Mouse (Mus musculus) brain, embryonic 18.5 days (tissue): ENCODE data around the gene Zbtb7a.

Source experiments
- DNase-seq: peaks from one replicate; pipeline ENCODE4 v3.0.0-alpha.2; 2012; ENCODE audit warnings: low read depth, low spot score

Gene Zbtb7a

GRCm38 (mm10) chr10:81190236-81190911, 55.4 kb downstream of the Zbtb7a start:
- DNase-seq: no peak

DNA sequence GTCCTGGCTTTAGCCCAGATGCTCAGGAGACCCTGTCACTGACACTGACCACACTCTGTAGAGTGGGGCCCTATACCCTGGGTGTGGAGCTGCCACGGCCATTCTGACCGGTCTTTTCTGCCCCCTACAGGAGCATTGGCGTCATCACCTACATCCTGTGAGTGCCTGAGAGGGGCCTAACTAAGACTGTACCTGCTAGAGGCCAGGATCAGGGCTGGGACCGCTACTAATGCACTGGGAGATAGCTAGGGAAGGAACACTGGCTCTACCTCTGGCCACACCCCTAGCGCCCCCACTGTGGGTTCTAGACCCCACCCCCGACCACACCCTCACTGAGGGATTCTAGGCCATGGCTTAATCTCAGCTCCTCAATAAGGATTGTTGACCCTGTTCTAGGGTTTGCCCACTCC, 55.9 kb downstream of the Zbtb7a start:
- no peak for DNase-seq

GRCm38 (mm10) chr10:81191342-81191982, 56.4 kb downstream of the Zbtb7a start:
- no peak for DNase-seq

GRCm38 (mm10) chr10:81192270-81192967, 57.4 kb downstream of the Zbtb7a start:
- DNase-seq: no peak

DNA sequence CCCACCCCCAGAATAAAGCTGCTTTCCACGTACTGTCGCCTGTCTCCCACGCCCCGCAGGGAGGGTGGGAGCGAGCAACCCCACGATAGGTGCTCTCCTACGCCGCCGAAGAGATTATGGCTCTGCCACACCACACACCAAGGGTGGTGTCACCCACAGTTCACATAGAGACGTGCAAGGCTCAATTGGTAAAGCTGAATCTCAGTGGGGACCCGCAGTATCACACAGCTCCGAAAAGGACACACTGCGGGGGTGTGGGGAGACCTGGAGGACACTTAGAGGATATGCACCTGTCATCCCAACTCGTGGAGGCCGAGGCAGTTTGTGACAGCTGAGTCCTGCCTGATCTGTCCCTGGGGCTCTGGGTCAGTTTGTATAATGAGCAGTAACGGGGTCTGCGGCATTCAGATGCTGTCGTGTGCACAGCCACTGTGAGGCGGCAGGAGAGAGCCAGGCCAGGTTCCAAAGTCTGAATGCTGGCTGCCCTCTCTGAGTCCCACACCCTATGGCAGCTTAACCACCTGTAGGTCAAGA, 58.0 kb downstream of the Zbtb7a start:
- no peak for DNase-seq

DNA sequence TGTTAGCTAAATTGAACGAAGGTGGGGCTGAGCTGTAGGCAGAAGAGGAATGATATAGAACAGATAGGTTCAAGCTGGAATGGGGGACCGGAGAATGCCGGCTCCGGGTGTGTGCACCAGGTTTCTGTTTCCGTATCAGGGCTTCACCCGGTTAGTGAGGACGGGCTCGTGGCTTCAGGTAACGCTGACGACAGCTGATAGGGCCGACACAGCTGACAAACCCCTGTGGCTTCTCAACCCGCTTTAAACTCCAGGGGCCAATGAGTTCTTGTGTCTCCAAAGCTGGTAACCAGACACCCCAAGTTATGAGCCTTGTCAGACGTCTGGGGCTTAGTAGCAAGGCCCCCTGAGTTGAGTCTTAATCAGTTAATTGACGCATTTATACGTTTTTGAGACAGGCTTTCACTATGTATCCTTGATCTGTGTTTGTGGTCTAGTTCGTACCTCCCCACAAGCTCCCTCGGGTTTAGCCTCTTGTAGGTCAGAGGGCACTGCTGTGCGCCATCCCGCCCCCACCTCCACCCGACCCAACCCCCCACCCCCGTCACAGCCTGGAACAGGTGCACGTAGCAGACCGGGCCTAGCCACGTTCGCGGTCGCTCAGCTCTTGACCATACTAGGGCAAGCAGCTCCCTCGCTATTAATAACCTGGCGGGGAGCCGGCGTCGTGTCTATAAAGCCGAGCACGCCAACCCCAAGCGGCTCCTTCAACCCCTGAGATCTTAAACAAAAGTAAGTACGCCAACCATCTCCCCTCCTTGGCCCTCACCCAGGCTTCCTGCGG, 59.2 kb downstream of the Zbtb7a start:
- no peak for DNase-seq

GRCm38 (mm10) chr10:81195300-81195699, 60.3 kb downstream of the Zbtb7a start:
- DNase-seq: no peak

GRCm38 (mm10) chr10:81196470-81197065, 61.5 kb downstream of the Zbtb7a start:
- no peak for DNase-seq

GRCm38 (mm10) chr10:81197305-81197704, 62.3 kb downstream of the Zbtb7a start:
- DNase-seq: no peak

- no peak for DNase-seq
These were observed 63.2 kb downstream of the Zbtb7a start for GRCm38 (mm10) chr10:81198230-81198629.

DNA sequence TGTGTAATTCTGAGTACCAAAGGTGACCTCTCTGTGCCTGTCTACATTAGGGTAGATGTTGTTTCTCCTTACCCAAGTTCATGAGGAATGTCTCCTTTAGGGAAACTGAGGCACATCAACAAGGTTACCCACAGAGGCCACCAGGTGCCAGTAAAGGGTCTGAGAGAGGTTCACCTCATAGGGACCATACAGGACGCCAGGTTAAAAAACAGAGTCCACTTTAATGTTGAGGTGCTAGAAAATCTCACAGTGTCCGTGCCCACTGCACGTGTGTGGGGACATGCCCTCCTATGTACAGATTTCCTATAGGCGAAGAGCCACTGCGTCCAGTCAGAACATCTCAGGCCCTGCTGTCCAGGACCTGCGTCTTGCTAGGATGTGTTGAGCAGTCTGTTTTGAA, 64.0 kb downstream of the Zbtb7a start:
- no peak for DNase-seq

DNA sequence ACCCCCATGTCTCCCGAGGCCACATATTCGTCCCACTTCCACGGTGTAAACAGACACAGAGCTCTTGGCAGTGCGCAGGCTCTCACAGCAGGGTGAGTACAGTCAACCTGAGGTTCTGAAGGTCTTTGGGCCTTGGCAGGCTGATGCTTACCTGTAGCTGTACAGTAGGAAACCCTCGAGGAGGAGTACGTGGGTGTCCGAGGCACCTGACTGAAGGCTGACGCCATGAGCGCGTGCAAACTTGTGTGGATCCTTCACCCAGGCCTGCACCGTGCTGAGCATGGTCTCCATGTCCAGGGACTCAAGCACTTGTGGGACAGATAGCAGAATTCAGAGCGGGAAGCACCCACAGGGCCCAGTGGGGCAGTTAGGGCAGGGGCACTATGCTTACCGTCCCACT, 65.1 kb downstream of the Zbtb7a start:
- DNase-seq: no peak

- no peak for DNase-seq
These were observed 65.7 kb downstream of the Zbtb7a start for GRCm38 (mm10) chr10:81200605-81201287.

DNA sequence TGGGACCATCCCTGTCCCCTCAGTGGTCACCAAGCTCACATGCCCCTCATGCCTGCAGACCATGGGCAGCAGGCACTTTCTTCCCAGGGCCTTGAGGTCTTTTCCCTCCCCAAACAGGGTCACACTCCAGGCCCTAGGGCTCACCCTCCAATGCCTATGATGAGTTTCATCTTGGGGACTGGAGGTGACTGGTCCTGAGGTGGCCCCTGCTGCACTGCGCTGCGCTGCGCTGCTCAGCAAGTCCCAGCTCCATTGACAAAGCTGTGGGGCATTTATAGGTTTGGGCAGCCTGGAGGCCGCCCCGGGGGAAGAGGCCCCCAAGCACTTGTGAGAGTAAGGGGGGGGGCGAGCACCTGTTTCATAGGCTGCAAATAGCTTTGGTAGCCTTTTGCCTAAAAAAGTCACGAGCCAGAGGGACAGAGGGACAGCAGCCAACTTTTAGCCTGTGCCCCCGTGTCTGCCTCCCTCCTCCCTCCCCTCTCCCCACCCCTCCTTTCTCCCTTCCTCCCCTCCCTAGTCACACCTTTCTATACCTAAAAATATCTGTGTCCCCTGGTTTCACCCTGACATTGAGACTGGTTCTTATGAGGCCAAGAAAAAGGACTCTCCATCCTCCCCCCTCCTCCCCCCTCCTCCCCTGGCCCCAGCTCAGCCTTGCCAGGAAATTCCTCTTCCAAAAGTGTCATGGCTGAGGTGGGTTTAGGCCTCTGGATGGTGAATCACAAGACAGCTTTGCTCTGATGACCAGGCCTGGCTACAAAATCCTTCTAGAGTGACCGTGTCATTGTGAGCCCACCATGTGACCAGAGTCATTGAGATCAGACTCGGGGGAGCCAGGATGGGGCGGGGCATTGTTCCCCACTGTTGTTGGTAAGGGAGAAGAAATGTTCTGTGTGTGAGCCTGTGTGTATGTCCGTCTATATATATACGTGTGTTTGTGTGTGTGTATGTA, 67.1 kb downstream of the Zbtb7a start, which contains the start of gene Nmrk2:
TSS of gene Nmrk2 (minus strand) at position 245 of the 952 bp plus-strand sequence.
- no peak for DNase-seq
